8 mouse cellular contexts compared by ENCODE assay signal in the genomic region with DNA sequence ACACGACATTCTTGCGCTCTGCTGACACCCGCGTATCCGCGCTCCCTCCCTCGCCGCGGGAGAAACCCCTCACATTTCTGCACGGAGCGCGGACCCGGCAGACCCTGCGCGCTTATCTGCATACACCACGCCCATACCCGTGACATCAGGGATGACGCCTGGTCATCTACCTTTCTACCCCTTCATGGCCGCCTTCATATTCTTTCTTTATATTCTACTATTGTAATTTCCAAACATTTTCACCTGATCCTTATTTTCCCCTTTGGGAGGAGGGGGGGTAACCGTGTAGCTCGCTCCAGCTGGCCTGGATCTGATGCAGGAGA.
A peak's percentile ranks its signal among the peaks of the same experiment; 100 is the strongest.
DNase-seq lines count a peak whose midpoint lies in the region; ATAC-seq and TF ChIP-seq lines count a peak whose summit lies in the region.
"Not testable (repeated sequence)": the region's sequence is repeated elsewhere in the genome, so short reads cannot be mapped to it uniquely, and the experiment has no call there.

No protein-coding gene starts in this region.

- not testable (repeated sequence) for H3K9ac ChIP-seq in embryonic facial prominence, embryonic 12.5 days; forebrain, embryonic 15.5 days (replicated peaks); heart, embryonic 16.5 days (ENCODE audit: low read length); intestine, embryonic 16.5 days (ENCODE audit: low read depth, low read length); limb, embryonic 13.5 days; liver, postnatal 0 days (replicated peaks); midbrain, embryonic 13.5 days (replicated peaks); neural tube, embryonic 15.5 days (replicated peaks)

- H3K4me2 ChIP-seq in embryonic facial prominence, embryonic 12.5 days (replicated peaks); forebrain, embryonic 15.5 days (replicated peaks); heart, embryonic 16.5 days (ENCODE audit: low read depth, low read length); intestine, embryonic 16.5 days (ENCODE audit: low read depth, low read length); limb, embryonic 13.5 days (replicated peaks); liver, postnatal 0 days (ENCODE audit: low read depth, low read length); midbrain, embryonic 13.5 days (replicated peaks); neural tube, embryonic 15.5 days: not testable (repeated sequence)

- not testable (repeated sequence) for H3K9me3 ChIP-seq in embryonic facial prominence, embryonic 12.5 days; forebrain, embryonic 15.5 days; heart, embryonic 16.5 days (replicated peaks; ENCODE audit: control insufficient read depth, low read length); intestine, embryonic 16.5 days (ENCODE audit: control insufficient read depth, low read length); limb, embryonic 13.5 days; liver, postnatal 0 days (ENCODE audit: low read length); midbrain, embryonic 13.5 days; neural tube, embryonic 15.5 days (replicated peaks)

- DNase-seq in liver, postnatal 0 days, result not testable (repeated sequence)

- peaks cover 19% of the 10 kb centered on the region for H3K27me3 ChIP-seq in embryonic facial prominence, embryonic 12.5 days
- peaks cover 19% of the 10 kb centered on the region for H3K27me3 ChIP-seq in forebrain, embryonic 15.5 days
- peaks cover 15% of the 10 kb centered on the region for H3K27me3 ChIP-seq in heart, embryonic 16.5 days (ENCODE audit: control insufficient read depth, insufficient read depth, low read length)
- peaks cover 17% of the 10 kb centered on the region; the same call in 1 of the 2 replicates for H3K27me3 ChIP-seq in intestine, embryonic 16.5 days (replicated peaks; ENCODE audit: control insufficient read depth, insufficient read depth, low read length)
- peaks cover 18% of the 10 kb centered on the region for H3K27me3 ChIP-seq in limb, embryonic 13.5 days
- peaks cover 12% of the 10 kb centered on the region; the same call in 1 of the 2 replicates for H3K27me3 ChIP-seq in liver, postnatal 0 days (ENCODE audit: insufficient read depth, low read length)
- peaks cover 19% of the 10 kb centered on the region for H3K27me3 ChIP-seq in midbrain, embryonic 13.5 days
- peaks cover 20% of the 10 kb centered on the region for H3K27me3 ChIP-seq in neural tube, embryonic 15.5 days (replicated peaks)

- WGBS in embryonic facial prominence, embryonic 12.5 days, result 6% methylated on average over 2 of the region's 21 CpGs
- 0% methylated on average over 2 of the region's 21 CpGs for WGBS in forebrain, embryonic 15.5 days
- 0% methylated on average over 2 of the region's 21 CpGs for WGBS in heart, embryonic 16.5 days
- 0% methylated on average over 2 of the region's 21 CpGs for WGBS in intestine, embryonic 16.5 days
- WGBS in limb, embryonic 13.5 days, result 0% methylated on average over 2 of the region's 21 CpGs
- 0% methylated on average over 2 of the region's 21 CpGs for WGBS in liver, postnatal 0 days (ENCODE audit: insufficient replicate concordance)
- WGBS in midbrain, embryonic 13.5 days, result 0% methylated on average over 2 of the region's 21 CpGs
- 15% methylated on average over 2 of the region's 21 CpGs for WGBS in neural tube, embryonic 15.5 days

- not testable (repeated sequence) for H3K27ac ChIP-seq in embryonic facial prominence, embryonic 12.5 days; forebrain, embryonic 15.5 days (replicated peaks); heart, embryonic 16.5 days (ENCODE audit: low read length); intestine, embryonic 16.5 days (ENCODE audit: low read length); limb, embryonic 13.5 days; liver, postnatal 0 days (ENCODE audit: low read depth); midbrain, embryonic 13.5 days; neural tube, embryonic 15.5 days (replicated peaks)

- H3K4me1 ChIP-seq in embryonic facial prominence, embryonic 12.5 days; forebrain, embryonic 15.5 days; heart, embryonic 16.5 days (ENCODE audit: control insufficient read depth, insufficient read depth, low read length); intestine, embryonic 16.5 days (ENCODE audit: control insufficient read depth, insufficient read depth, low read length); limb, embryonic 13.5 days; liver, postnatal 0 days (ENCODE audit: insufficient read depth); midbrain, embryonic 13.5 days (replicated peaks); neural tube, embryonic 15.5 days: not testable (repeated sequence)

- not testable (repeated sequence) for H3K36me3 ChIP-seq in embryonic facial prominence, embryonic 12.5 days; forebrain, embryonic 15.5 days; heart, embryonic 16.5 days (ENCODE audit: control insufficient read depth, insufficient read depth); intestine, embryonic 16.5 days (ENCODE audit: control insufficient read depth, insufficient read depth, low read length); limb, embryonic 13.5 days; liver, postnatal 0 days (replicated peaks; ENCODE audit: insufficient read depth, low read length); midbrain, embryonic 13.5 days; neural tube, embryonic 15.5 days

- TF ChIP-seq CTCF in liver, postnatal 0 days (IDR thresholded peaks at IDR 0.05; ENCODE audit: low read depth), result not testable (repeated sequence)

- H3K4me3 ChIP-seq in embryonic facial prominence, embryonic 12.5 days; forebrain, embryonic 15.5 days; heart, embryonic 16.5 days (ENCODE audit: low read length); intestine, embryonic 16.5 days (ENCODE audit: low read length); limb, embryonic 13.5 days; liver, postnatal 0 days (ENCODE audit: low read depth, low read length); midbrain, embryonic 13.5 days (replicated peaks); neural tube, embryonic 15.5 days (replicated peaks): not testable (repeated sequence)

- 0 out of 2 replicates have a peak, but pooled peaks have one; percentile 64 for ATAC-seq in embryonic facial prominence, embryonic 12.5 days (ENCODE audit: insufficient number of reproducible peaks, insufficient read depth, low FRiP score, low TSS enrichment)
- ATAC-seq in forebrain, embryonic 15.5 days (replicated peaks), result 0 out of 2 replicates have a peak, but pooled peaks have one; percentile 32
- 0 out of 2 replicates have a peak, but pooled peaks have one; percentile 28 for ATAC-seq in heart, embryonic 16.5 days (replicated peaks; ENCODE audit: extremely low read depth, insufficient read depth, low FRiP score)
- ATAC-seq in intestine, embryonic 16.5 days, result peak; percentile 81
- peak; percentile 85 for ATAC-seq in limb, embryonic 13.5 days (ENCODE audit: low FRiP score, low read depth)
- ATAC-seq in liver, postnatal 0 days, result peak; percentile 79
- ATAC-seq in midbrain, embryonic 13.5 days, result peak; percentile 84
- ATAC-seq in neural tube, embryonic 15.5 days (ENCODE audit: low FRiP score), result peak; percentile 59

- not testable (repeated sequence) for TF ChIP-seq EP300 in liver, postnatal 0 days (IDR thresholded peaks at IDR 0.05; ENCODE audit: low read depth)

Comparison
In these comparisons a context has a peak if more than half of its experiments do, and no peak if none do; other contexts are left out.
1. ATAC-seq: peak in every context shown above with its lines; median percentile 85 in limb, embryonic 13.5 days; 84 in midbrain, embryonic 13.5 days; 81 in intestine, embryonic 16.5 days; 79 in liver, postnatal 0 days; 64 in embryonic facial prominence, embryonic 12.5 days; 59 in neural tube, embryonic 15.5 days; 32 in forebrain, embryonic 15.5 days; 28 in heart, embryonic 16.5 days.